Mouse (Mus musculus) CD4-positive, CD25-positive, alpha-beta regulatory T cell, adult 4 months (primary cell): ENCODE data around the gene Nup50. TPM values are rescaled to one million over a fixed set of nuclear protein-coding genes. Genes with fewer than 3 reads are reported as not detected.

Experiments used
- ATAC-seq: one replicate; pipeline ENCODE4 v1.8.0; 2017
- polyA plus RNA-seq, 2 experiments: library from polyadenylated mRNA; unstranded; fragments of 100-300 nt; shearing (Covaris generic); gene quantifications; one replicate each; pipeline ENCODE4 v1.2.1; 2017

The Nup50 gene
- polyA plus RNA-seq, 2 experiments from 2014 or later, result 25.6 to 25.7 TPM

GRCm38 (mm10) chr15:84989771-84990170, 66.6 kb downstream of the Nup50 start:
- ATAC-seq, result no peak

Other genes with a start within 250 kb of the Nup50 start
- not detected for gene Arhgap8, start 203.4 kb upstream of the Nup50 start, polyA plus RNA-seq
- gene Phf21b, start 67.4 kb upstream of the Nup50 start, polyA plus RNA-seq, result 1 to 10 TPM in 1 of 2 experiments, under 1 TPM in 1; 0.96 to 1.9 TPM
- gene Gm29666, start 3.4 kb upstream of the Nup50 start, polyA plus RNA-seq, result under 1 TPM; 0.44 to 0.68 TPM
- 1 to 10 TPM; 1.4 to 2.0 TPM for gene 5031439G07Rik, start 65.1 kb downstream of the Nup50 start, polyA plus RNA-seq
- gene Upk3a, start 93.7 kb downstream of the Nup50 start, polyA plus RNA-seq, result not detected
- 10 to 100 TPM; 38.3 to 46.1 TPM for gene Fam118a, start 105.5 kb downstream of the Nup50 start, polyA plus RNA-seq
- under 1 TPM in 1 of 2 experiments, not detected in 1; 0.08 TPM for gene Smc1b, start 208.6 kb downstream of the Nup50 start, polyA plus RNA-seq
- gene Ribc2, start 208.7 kb downstream of the Nup50 start, polyA plus RNA-seq, result not detected